Mouse (Mus musculus): ENCODE measurements around the gene Dab1.

Dab1 gene

GRCm38 (mm10) chr4:104779460-104779859 lies 1160.3 kb downstream of the Dab1 start:
- no peak for DNase-seq

- no peak for DNase-seq
Observed at GRCm38 (mm10) chr4:104781441-104781840, 1162.3 kb downstream of the Dab1 start.

- no peak for DNase-seq
Observed at GRCm38 (mm10) chr4:104782346-104782745, 1163.2 kb downstream of the Dab1 start.

- no peak for DNase-seq
Observed at GRCm38 (mm10) chr4:104792111-104792510, 1173.0 kb downstream of the Dab1 start.
